Mouse (Mus musculus) heart, adult 2 months (tissue): ENCODE measurements around the gene Acss2.

Source experiments
- CTCF ChIP-seq: fragments of 200-600 bp; IDR thresholded peaks from 2 replicates; pipeline ENCODE4 v1.8.1; 2022; ENCODE audit warnings: antibody characterized with exemption, mild to moderate bottlenecking, moderate library complexity
- POLR2A ChIP-seq: fragments of 200-500 bp; IDR thresholded peaks from 2 replicates; pipeline ENCODE4 v1.6.1; 2011; ENCODE audit warnings: mild to moderate bottlenecking, low read depth, low read length, control low read depth; ENCODE audit not compliant: insufficient read depth

GRCm38 (mm10) chr2:155583927-155584530, 66.3 kb downstream of the Acss2 start:
- TF ChIP-seq CTCF (peak; percentile 95), POLR2A (no peak)
